Mouse (Mus musculus) embryo, embryonic 9.5 days (tissue): ENCODE data around the gene Klf8.
"Not testable (repeated sequence)": the region's sequence is repeated elsewhere in the genome, so short reads cannot be mapped to it uniquely, and the experiment has no call there.

Experiments used
- DNase-seq: peaks from one replicate; pipeline ENCODE4 v3.0.0-alpha.2; 2017; ENCODE audit errors: extremely low spot score

Klf8 gene

GRCm38 (mm10) chrX:153237304-153237919, at the start of gene Klf8:
Klf8 (plus strand) TSS chrX:153237466.
- no peak for DNase-seq

DNA sequence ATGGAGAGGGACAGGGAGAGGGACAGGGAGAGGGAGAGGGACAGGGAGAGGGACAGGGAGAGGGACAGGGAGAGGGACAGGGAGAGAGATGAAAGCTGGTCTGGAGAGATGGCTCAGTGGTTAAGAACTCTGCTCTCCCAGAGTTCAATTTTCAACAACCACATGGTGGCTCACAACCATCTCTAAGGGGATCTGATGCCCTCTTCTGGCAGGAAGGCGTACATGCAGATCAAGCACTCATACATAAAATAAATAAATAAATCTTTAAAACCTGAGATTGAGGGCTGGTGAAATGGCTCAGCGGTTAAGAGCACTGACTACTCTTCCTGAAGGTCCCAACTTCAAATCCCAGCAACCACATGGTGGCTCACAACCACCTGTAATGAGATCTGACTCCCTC, 38.1 kb upstream of the Klf8 start:
- peak; percentile 1 for DNase-seq

GRCm38 (mm10) chrX:153211101-153211500, 26.2 kb upstream of the Klf8 start:
- no peak for DNase-seq

DNA sequence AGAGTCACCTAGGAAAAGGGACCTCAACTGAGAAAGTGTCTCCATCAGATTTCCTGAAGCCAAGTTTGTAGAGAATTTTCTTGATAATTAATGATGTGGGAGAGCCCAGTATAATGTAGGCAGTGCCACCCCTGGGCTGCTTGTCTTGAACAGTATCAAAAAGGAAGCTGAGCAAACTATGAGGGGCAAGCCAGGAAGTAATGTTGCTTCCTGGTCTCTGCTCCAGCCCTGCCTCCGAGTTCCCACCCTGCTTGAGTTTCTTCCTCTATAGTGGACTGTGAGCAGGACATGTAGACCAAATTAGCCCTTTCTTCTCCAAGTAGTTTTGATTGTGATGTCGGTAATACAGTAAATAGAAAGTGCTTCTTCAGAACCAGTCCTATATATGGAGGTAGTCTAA, 6.0 kb upstream of the Klf8 start:
- DNase-seq, result no peak

- no peak for DNase-seq
Measured at GRCm38 (mm10) chrX:153233255-153233654, 4.0 kb upstream of the Klf8 start.

- peak; percentile 47 for DNase-seq
Measured at GRCm38 (mm10) chrX:153237920-153238504, 746 bp downstream of the Klf8 start.

- no peak for DNase-seq
Measured at GRCm38 (mm10) chrX:153254256-153254655, 17.0 kb downstream of the Klf8 start.

DNA sequence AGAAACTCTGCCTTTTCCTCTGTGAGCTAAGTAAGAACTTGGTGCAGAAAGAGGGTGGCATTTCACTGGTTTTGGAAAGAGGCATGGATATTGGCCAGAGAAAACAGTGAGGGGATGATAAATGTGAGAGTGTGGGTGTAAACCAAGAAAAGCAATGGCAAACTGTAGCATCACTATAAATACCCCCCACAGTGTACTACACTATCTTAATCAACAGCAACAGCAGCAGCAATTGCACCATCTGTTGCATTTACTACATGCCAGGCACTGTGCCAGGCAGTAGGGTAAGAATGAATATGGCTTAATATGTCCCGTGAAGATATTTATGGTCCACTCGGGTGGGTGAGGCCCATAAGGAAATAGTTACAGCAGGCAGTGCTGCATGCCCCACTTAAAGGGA, 18.2 kb downstream of the Klf8 start:
- no peak for DNase-seq

GRCm38 (mm10) chrX:153282185-153282584, 44.9 kb downstream of the Klf8 start:
- no peak for DNase-seq

GRCm38 (mm10) chrX:153311356-153311755, 74.1 kb downstream of the Klf8 start:
- no peak for DNase-seq

DNA sequence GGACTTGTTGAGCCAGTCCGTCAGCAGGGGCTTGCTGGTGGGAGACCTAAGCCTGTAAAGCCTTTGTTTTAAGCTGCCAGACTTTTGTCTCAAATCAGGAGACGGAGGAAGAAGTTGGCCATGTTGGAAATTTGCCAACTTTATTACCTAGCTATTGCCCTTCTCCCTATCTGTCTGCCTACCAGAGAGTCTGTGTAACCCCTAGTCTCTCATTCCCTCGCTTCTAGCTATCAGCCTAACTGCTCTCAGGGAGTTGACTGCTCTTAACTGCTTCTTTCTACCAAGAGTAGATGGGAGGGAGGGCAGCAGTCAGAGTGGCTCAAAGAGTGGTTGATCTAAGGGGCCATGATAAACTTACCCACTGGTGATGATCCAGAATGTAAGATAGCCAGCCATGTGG, 85.8 kb downstream of the Klf8 start:
- DNase-seq, result no peak

GRCm38 (mm10) chrX:153334140-153334539, 96.9 kb downstream of the Klf8 start:
- not testable (repeated sequence) for DNase-seq

GRCm38 (mm10) chrX:153359331-153360215, 122.3 kb downstream of the Klf8 start:
- peak; percentile 34 for DNase-seq

GRCm38 (mm10) chrX:153360216-153360590, 122.9 kb downstream of the Klf8 start:
- DNase-seq, result peak; percentile 20

- no peak for DNase-seq
Measured at GRCm38 (mm10) chrX:153360666-153361269, 123.5 kb downstream of the Klf8 start.

DNA sequence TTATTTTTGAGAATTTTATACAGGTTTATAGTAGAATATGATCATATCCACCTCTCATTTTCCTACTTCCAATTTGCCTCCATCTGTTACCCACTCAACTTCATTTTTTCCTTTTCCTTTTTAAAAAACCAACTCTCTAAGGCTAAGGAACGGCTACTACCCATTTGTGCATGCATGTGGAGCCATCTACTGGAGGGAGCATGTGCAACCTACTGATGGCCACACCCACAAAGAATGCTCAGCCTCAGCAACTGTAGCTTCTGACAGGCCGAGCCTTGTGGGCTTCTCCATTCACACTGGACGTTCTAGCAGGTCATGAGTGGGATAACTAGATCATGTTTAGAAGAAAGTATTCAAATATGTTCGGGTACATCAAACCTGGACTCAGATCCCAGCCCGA, 129.5 kb downstream of the Klf8 start:
- DNase-seq, result peak; percentile 17

GRCm38 (mm10) chrX:153369780-153370179, 132.5 kb downstream of the Klf8 start:
- DNase-seq, result no peak

DNA sequence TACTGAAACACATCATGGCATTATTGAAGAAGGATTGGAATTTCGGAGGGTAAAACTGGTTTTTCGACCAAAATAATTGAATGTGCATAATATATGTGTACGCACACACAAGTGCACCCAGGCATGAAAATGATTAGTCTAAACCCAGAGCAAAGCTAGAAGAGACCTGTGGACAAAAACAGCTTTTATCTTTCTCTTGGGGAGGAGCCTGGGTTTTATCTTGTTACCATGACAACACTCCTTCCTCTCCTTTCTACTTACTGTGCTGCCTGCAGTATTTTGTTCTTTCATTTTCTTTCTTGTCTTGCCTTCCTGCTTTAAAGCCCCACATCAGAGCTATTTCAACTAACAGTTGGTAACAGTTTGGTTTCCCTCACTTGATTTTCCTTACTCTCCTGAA, 137.8 kb downstream of the Klf8 start:
- no peak for DNase-seq

GRCm38 (mm10) chrX:153381753-153382152, 144.5 kb downstream of the Klf8 start:
- DNase-seq, result no peak

- no peak for DNase-seq
Measured at GRCm38 (mm10) chrX:153389291-153389690, 152.0 kb downstream of the Klf8 start.

DNA sequence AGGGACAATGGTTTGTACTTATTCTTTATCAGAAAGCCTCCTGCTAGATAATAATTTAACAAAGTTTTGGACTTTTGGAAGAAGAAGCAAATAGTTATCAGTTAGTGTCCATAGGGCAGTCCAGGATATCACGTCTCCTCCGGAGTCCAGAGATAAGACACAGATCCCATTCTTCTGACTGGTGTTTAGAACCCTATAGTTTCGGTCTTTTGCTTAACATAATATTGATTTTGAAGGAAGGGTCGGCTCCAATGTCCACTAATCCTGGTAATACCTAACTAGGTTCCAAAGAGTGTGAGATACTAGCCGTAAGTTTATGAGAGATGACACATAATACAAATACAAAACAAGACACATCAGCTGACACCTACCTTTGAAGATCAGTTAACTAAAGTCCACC, 179.8 kb downstream of the Klf8 start:
- no peak for DNase-seq

DNA sequence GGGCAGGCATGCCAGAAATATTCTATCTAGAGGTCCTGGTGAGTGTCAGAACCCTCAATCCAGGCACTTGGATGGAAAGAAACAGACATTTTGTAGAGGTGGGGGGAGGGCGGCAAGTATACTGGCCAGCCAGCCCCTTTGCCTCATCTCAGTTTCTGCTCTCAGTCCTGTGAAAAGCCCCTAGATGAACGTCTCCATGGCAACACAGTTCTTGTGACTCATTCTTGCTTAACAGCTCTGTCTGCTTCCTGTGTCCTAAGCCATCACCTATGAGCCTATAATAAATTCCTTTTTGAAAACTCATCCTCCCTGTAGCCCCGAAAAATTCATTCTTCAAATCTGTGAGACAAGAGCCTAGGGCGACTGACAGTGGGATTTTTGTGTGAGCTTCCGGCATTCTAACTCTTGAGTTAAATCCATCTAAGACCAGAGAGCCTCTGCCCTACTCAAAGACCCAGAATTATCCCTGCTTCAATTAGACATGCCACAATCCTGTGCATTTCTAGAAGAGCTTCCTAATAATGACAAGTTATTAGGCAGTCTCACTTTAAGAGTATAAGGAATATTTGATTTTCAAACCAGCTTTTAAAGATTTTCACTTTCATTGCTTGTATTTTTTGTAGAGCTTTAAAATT, 196.5 kb downstream of the Klf8 start:
- peak; percentile 15 for DNase-seq
